Mouse (Mus musculus) right cerebral cortex, postnatal 10 days (tissue): Measurements from ENCODE around the gene 4930583I09Rik.

Experiments
- DNase-seq, 2 experiments: peaks; one replicate each; pipeline ENCODE4 v3.0.0; 2021; ENCODE audit warnings: low spot score in 2 of 2

4930583I09Rik gene

GRCm38 (mm10) chr17:64835928-64836327, at the start of gene 4930583I09Rik:
Gene 4930583I09Rik, minus strand, starts transcription at chr17:64836071.
- DNase-seq, result no peak

GRCm38 (mm10) chr17:64876111-64876510, 40.2 kb upstream of the 4930583I09Rik start:
- DNase-seq, result no peak

GRCm38 (mm10) chr17:64873651-64874072, 37.8 kb upstream of the 4930583I09Rik start:
- peak in 1 of 2 experiments; percentile 35 for DNase-seq

GRCm38 (mm10) chr17:64863817-64864216, 27.9 kb upstream of the 4930583I09Rik start:
- DNase-seq, result no peak

- DNase-seq, result no peak
Measured at GRCm38 (mm10) chr17:64860963-64861362, 25.1 kb upstream of the 4930583I09Rik start.

- no peak for DNase-seq
Measured at GRCm38 (mm10) chr17:64858848-64859247, 23.0 kb upstream of the 4930583I09Rik start.

- DNase-seq, result no peak
Measured at GRCm38 (mm10) chr17:64848031-64848430, 12.2 kb upstream of the 4930583I09Rik start.

- DNase-seq, result no peak
Measured at GRCm38 (mm10) chr17:64846654-64847053, 10.8 kb upstream of the 4930583I09Rik start.

- DNase-seq, result no peak
Measured at GRCm38 (mm10) chr17:64836892-64837291, 1.0 kb upstream of the 4930583I09Rik start.

- no peak for DNase-seq
Measured at GRCm38 (mm10) chr17:64836352-64836751, 481 bp upstream of the 4930583I09Rik start.

GRCm38 (mm10) chr17:64833906-64834490, 1.9 kb downstream of the 4930583I09Rik start:
- no peak for DNase-seq

- DNase-seq, result no peak
Measured at GRCm38 (mm10) chr17:64833071-64833470, 2.8 kb downstream of the 4930583I09Rik start.

- no peak for DNase-seq
Measured at GRCm38 (mm10) chr17:64827482-64827881, 8.4 kb downstream of the 4930583I09Rik start.

- DNase-seq, result no peak
Measured at GRCm38 (mm10) chr17:64826843-64827242, 9.0 kb downstream of the 4930583I09Rik start.

- no peak for DNase-seq
Measured at GRCm38 (mm10) chr17:64822561-64822960, 13.3 kb downstream of the 4930583I09Rik start.

GRCm38 (mm10) chr17:64820841-64821593, 14.9 kb downstream of the 4930583I09Rik start:
- no peak for DNase-seq

GRCm38 (mm10) chr17:64816298-64816697, 19.6 kb downstream of the 4930583I09Rik start:
- no peak for DNase-seq

- DNase-seq, result no peak
Measured at GRCm38 (mm10) chr17:64815806-64816205, 20.1 kb downstream of the 4930583I09Rik start.

- no peak for DNase-seq
Measured at GRCm38 (mm10) chr17:64813568-64813967, 22.3 kb downstream of the 4930583I09Rik start.

GRCm38 (mm10) chr17:64806035-64806589, 29.8 kb downstream of the 4930583I09Rik start:
- no peak for DNase-seq

- no peak for DNase-seq
Measured at GRCm38 (mm10) chr17:64804375-64805124, 31.3 kb downstream of the 4930583I09Rik start.

- DNase-seq, result no peak
Measured at GRCm38 (mm10) chr17:64802956-64803275, 33.0 kb downstream of the 4930583I09Rik start.
